Mouse (Mus musculus) limb, embryonic 14.5 days (tissue): ENCODE results near the gene Trak1. TPM values are rescaled to one million over a fixed set of nuclear protein-coding genes. Genes with fewer than 3 reads are reported as not detected.

Experiments used
- ATAC-seq: fragments of 200-750 bp; cut with Nextera tagmentation; 2 replicates; pipeline ENCODE4 v1.8.0; 2017; ENCODE audit warnings: low read depth, moderate number of reproducible peaks, moderate TSS enrichment; ENCODE audit not compliant: low FRiP score
- DNase-seq: peaks from one replicate; pipeline ENCODE4 v3.0.0-alpha.2; 2015; ENCODE audit warnings: low spot score
- H3K27ac ChIP-seq: fragments of 300-500 bp; sonication (generic); replicated peaks from 2 replicates; pipeline ENCODE4 v1.5.1; 2014; ENCODE audit warnings: low read depth, mild to moderate bottlenecking, low read length, moderate library complexity, mixed read lengths
- H3K27me3 ChIP-seq: fragments of 300-500 bp; sonication (generic); 2 replicates; pipeline ENCODE4 v1.6.1; 2014; ENCODE audit warnings: low read length, mixed read lengths; ENCODE audit not compliant: control insufficient read depth, insufficient read depth
- H3K36me3 ChIP-seq: fragments of 300-500 bp; sonication (generic); 2 replicates; pipeline ENCODE4 v1.6.1; 2014; ENCODE audit warnings: mild to moderate bottlenecking, low read length, moderate library complexity, mixed read lengths; ENCODE audit not compliant: control insufficient read depth, insufficient read depth
- H3K4me1 ChIP-seq: fragments of 300-500 bp; sonication (generic); 2 replicates; pipeline ENCODE4 v1.6.1; 2014; ENCODE audit warnings: antibody characterized with exemption, low read length, mixed read lengths; ENCODE audit not compliant: control insufficient read depth, insufficient read depth
- H3K4me2 ChIP-seq: fragments of 300-500 bp; sonication (generic); replicated peaks from 2 replicates; pipeline ENCODE4 v1.6.1; 2014; ENCODE audit warnings: low read depth, mild to moderate bottlenecking, low read length, moderate library complexity; ENCODE audit not compliant: severe bottlenecking
- H3K4me3 ChIP-seq: fragments of 300-500 bp; sonication (generic); replicated peaks from 2 replicates; pipeline ENCODE4 v1.5.1; 2014; ENCODE audit warnings: low read length
- H3K9ac ChIP-seq: fragments of 300-500 bp; sonication (generic); 2 replicates; pipeline ENCODE4 v1.6.1; 2014; ENCODE audit warnings: mild to moderate bottlenecking, low read depth, low read length, moderate library complexity; ENCODE audit not compliant: severe bottlenecking
- H3K9me3 ChIP-seq: fragments of 300-500 bp; sonication (generic); 2 replicates; pipeline ENCODE4 v1.6.1; 2016; ENCODE audit warnings: low read length; ENCODE audit not compliant: control insufficient read depth
- POLR2A ChIP-seq: fragments of 200-500 bp; IDR thresholded peaks from 2 replicates; pipeline ENCODE4 v1.8.0; 2012; ENCODE audit warnings: inconsistent platforms, mild to moderate bottlenecking, moderate library complexity, borderline replicate concordance; ENCODE audit not compliant: insufficient read depth, insufficient read length; ENCODE audit errors: extremely low read depth
- WGBS: fragments of 180-500 bp; shearing (Covaris S2); extraction: QIAGEN DNeasy Blood & Tissue Kit; methylation state at CpG from one replicate; pipeline ENCODE4 v1.1.7; 2014; 5-methylcytosine and 5-hydroxymethylcytosine counted together
- polyA plus RNA-seq, 2 experiments: library from polyadenylated mRNA; depleted of rRNA in 1 of 2; stranded (reverse) in 1 of 2; unstranded in 1 of 2; fragments of >200 nt; fragmentation: Nextera tagmentation in 1 of 2; extraction: Ambion mirVana in 1 of 2; gene quantifications; 2 replicates each; pipeline versions ENCODE4 v1.2.1 to v1.2.3; 2012 to 2014

Trak1 gene
- polyA plus RNA-seq, 2 experiments, result 20.8 to 31.2 TPM

DNA sequence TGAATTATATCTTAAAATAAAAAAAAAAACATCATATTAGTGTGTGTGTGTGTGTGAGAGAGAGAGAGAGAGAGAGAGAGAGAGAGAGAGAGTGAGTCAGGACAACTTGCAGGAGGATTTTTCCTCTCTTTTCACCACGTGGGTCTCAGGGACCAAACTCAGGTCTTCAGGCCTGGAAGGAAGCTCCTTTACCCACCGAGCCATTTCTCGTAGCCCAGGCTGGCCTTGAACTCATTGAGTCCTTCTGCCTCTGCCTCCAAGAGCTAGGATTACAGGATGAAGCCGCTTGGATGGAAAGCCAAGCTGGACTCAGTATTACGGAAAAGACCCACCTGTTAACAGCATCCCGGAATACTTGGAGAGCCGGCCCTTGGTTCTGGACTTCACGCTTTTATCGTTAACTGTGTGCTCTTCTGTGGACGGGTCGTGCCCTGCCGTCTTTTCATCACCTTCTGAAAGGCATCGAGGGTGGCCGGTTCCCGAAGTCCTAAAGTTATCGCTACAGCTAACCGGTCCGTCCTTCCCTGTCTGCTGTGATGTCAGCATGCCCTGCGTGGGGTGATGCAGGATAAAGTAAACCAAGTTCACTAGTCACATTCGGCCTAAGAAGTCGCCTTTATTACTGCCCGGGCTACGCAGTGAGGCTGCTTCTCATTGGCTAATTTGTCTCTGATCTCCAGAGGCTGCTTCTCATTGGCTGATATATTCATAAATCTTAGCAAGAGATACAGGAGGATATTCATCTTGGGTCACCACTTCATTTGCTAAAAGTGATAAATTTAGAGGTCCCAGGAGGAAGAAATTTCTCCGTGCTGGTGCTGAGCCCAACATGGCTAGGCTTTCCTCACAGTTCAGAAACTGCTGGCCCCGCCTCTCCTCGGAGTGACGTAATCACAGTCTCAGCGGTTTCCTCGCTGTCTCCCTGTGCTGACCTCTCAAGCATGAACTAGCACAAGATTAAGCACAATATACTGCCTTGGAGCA lies 11.7 kb upstream of the Trak1 start:
- TF ChIP-seq POLR2A, result peak; percentile 24; the same call in 1 of the 2 replicates
- WGBS, result 28% methylated on average over 29 of the region's 29 CpGs
- peak overlapping the region; percentile 45 for H3K4me3 ChIP-seq
- H3K27ac ChIP-seq, result 0 out of 2 replicates have a peak overlapping the region, but pooled peaks have one; percentile 43
- H3K27me3 ChIP-seq, result no peaks in the 10 kb centered on the region
- ATAC-seq, result peak; percentile 85
- H3K4me2 ChIP-seq, result peak overlapping the region; percentile 61
- no peaks in the 10 kb centered on the region for H3K36me3 ChIP-seq
- peak; percentile 72 for DNase-seq
- peak overlapping the region; percentile 58 for H3K9ac ChIP-seq
- H3K9me3 ChIP-seq, result no peaks in the 10 kb centered on the region
- H3K4me1 ChIP-seq, result no peaks in the 10 kb centered on the region

DNA sequence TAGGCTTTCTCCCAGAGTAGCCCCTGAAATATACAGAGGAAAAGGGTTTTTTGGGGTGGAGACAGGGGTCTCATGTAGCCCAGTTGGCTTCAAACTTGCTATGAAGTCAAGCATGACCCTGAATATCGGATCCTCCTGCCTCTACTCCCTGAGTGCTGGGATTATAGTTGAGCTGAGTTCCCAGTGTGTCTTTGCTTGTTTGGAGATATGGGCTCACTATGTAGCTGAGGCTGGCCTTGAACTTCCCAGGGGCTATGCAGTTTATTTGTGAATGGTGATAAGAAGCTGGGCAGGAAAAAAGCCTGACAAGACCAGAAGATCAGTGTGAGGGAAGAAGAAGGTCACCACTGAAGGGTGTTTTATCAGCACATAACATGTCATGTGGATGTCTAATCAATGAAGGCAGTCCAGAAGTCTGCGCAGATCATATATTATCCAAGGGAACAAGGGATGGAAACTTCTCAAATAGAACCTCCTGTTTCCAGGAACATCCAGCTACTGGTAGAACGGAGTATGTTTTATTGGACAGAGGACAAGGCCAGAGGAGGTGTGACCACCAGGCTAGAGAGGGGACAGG lies 10.9 kb upstream of the Trak1 start:
- TF ChIP-seq POLR2A, result no peak
- DNase-seq (no peak), ATAC-seq (no peak)
- H3K27ac ChIP-seq, result no peak overlapping the region
- H3K9ac ChIP-seq, result peak overlapping the region; percentile 58; the same call in 1 of the 2 replicates
- WGBS, result 78% methylated on average over 3 of the region's 3 CpGs
- no peaks in the 10 kb centered on the region for H3K36me3 ChIP-seq
- H3K4me3 ChIP-seq, result peak overlapping the region; percentile 45
- H3K4me1 ChIP-seq, result no peaks in the 10 kb centered on the region
- peak overlapping the region; percentile 61 for H3K4me2 ChIP-seq
- H3K9me3 ChIP-seq, result no peaks in the 10 kb centered on the region
- no peaks in the 10 kb centered on the region for H3K27me3 ChIP-seq

DNA sequence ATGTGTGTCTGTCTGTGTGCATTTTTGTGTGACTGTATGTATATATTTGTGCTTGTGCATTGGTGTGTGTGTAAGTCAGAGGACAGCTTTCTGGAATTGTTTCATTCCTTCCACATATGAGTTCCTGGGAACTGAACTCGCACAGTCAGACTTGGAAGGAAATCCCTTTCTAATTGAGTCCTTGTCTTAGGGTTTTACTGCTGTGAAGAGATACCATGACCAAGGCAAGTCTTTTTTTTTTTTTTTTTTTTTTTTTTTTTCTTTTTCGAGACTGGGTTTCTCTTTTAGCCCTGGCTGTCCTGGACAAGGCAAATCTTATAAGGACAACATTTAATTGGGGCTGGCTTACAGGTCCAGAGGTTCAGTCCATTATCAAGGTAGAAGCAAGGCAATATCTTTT lies 6.0 kb upstream of the Trak1 start:
- 75% methylated on average over 2 of the region's 2 CpGs for WGBS
- Histone ChIP-seq H3K4me2 (no peak overlapping the region), H3K27me3 (no peaks in the 10 kb centered on the region), H3K27ac (no peak overlapping the region), H3K9ac (no peak overlapping the region), H3K9me3 (no peaks in the 10 kb centered on the region), H3K36me3 (no peaks in the 10 kb centered on the region), H3K4me3 (no peak overlapping the region), H3K4me1 (no peaks in the 10 kb centered on the region)
- ATAC-seq, result no peak
- DNase-seq, result no peak
- TF ChIP-seq POLR2A, result no peak

DNA sequence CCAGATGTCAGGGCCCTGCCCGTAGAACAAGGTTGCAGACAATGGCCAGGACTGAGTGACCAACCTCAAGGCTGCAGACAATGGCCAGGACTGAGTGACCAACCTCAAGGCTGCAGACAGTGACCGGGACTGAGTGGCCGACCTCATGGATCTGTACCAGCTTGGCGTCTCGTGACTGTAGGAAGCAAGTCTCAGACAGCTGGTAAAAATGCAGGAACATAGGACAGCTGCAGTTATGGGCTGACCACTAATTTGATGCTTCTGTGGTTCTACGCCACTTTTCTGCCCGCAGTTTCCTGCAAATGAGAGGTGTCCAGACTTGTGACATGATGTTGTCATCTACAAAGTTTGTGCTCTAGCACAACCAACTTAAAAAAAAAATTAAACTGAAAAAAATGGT lies 4.1 kb upstream of the Trak1 start:
- no peaks in the 10 kb centered on the region for H3K4me1 ChIP-seq
- H3K27ac ChIP-seq, result no peak overlapping the region
- DNase-seq (no peak), ATAC-seq (no peak)
- no peak overlapping the region for H3K4me2 ChIP-seq
- no peak overlapping the region for H3K9ac ChIP-seq
- no peak for TF ChIP-seq POLR2A
- no peaks in the 10 kb centered on the region for H3K27me3 ChIP-seq
- H3K9me3 ChIP-seq, result no peaks in the 10 kb centered on the region
- no peak overlapping the region for H3K4me3 ChIP-seq
- 79% methylated on average over 7 of the region's 7 CpGs for WGBS
- H3K36me3 ChIP-seq, result no peaks in the 10 kb centered on the region

- no peak for ATAC-seq
- Histone ChIP-seq H3K4me3 (no peak overlapping the region), H3K9me3 (no peaks in the 10 kb centered on the region), H3K27me3 (no peaks in the 10 kb centered on the region), H3K9ac (no peak overlapping the region), H3K36me3 (0 out of 2 replicates have a peak, but pooled peaks cover 4% of the 10 kb centered on the region), H3K4me1 (peaks cover 20% of the 10 kb centered on the region), H3K4me2 (no peak overlapping the region), H3K27ac (no peak overlapping the region)
- 83% methylated on average over 7 of the region's 7 CpGs for WGBS
- no peak for DNase-seq
- no peak for TF ChIP-seq POLR2A
Observed at GRCm38 (mm10) chr9:121295221-121295620, 2.1 kb upstream of the Trak1 start.
